Mouse (Mus musculus) kidney, embryonic 15.5 days (tissue): ENCODE data around the gene Ppp1r8. TPM values are rescaled to one million over a fixed set of nuclear protein-coding genes. Genes with fewer than 3 reads are reported as not detected.
A peak's percentile ranks its signal among the peaks of the same experiment; 100 is the strongest.
"Not testable (repeated sequence)": the region's sequence is repeated elsewhere in the genome, so short reads cannot be mapped to it uniquely, and the experiment has no call there.

Experiments used
- ATAC-seq: fragments of 200-750 bp; cut with Nextera tagmentation; replicated peaks from 2 replicates; pipeline ENCODE4 v1.8.0; 2017; ENCODE audit warnings: moderate TSS enrichment; ENCODE audit not compliant: low FRiP score
- H3K27ac ChIP-seq: fragments of 300-500 bp; sonication (generic); 2 replicates; pipeline ENCODE4 v1.5.1; 2015; ENCODE audit warnings: mild to moderate bottlenecking, inconsistent platforms
- H3K27me3 ChIP-seq: fragments of 300-500 bp; sonication (generic); 2 replicates; pipeline ENCODE4 v1.6.1; 2015; ENCODE audit warnings: inconsistent platforms
- H3K36me3 ChIP-seq: fragments of 300-500 bp; sonication (generic); 2 replicates; pipeline ENCODE4 v1.6.1; 2015; ENCODE audit warnings: inconsistent platforms
- H3K4me1 ChIP-seq: fragments of 300-500 bp; sonication (generic); 2 replicates; pipeline ENCODE4 v1.6.1; 2015; ENCODE audit warnings: inconsistent platforms
- H3K4me2 ChIP-seq: fragments of 300-500 bp; sonication (generic); 2 replicates; pipeline ENCODE4 v1.6.1; 2015; ENCODE audit warnings: moderate library complexity, mild to moderate bottlenecking, inconsistent platforms
- H3K4me3 ChIP-seq: fragments of 300-500 bp; sonication (generic); replicated peaks from 2 replicates; pipeline ENCODE4 v1.5.1; 2015; ENCODE audit warnings: mild to moderate bottlenecking, inconsistent platforms
- H3K9ac ChIP-seq: fragments of 300-500 bp; sonication (generic); 2 replicates; pipeline ENCODE4 v1.6.1; 2015; ENCODE audit warnings: mild to moderate bottlenecking, inconsistent platforms
- H3K9me3 ChIP-seq: fragments of 300-500 bp; sonication (generic); replicated peaks from 2 replicates; pipeline ENCODE4 v1.6.1; 2016; ENCODE audit warnings: inconsistent platforms
- WGBS: fragments of 180-500 bp; shearing (Covaris S2); methylation state at CpG from one replicate; pipeline ENCODE4 v1.1.7; 2015; ENCODE audit warnings: mixed read lengths; 5-methylcytosine and 5-hydroxymethylcytosine counted together
- polyA plus RNA-seq: library from polyadenylated mRNA; unstranded; fragments of >200 nt; fragmentation: Nextera tagmentation; extraction: Ambion mirVana; gene quantifications from 2 replicates; pipeline ENCODE4 v1.2.1, GENCODE M21; 2015

The Ppp1r8 gene
- polyA plus RNA-seq, 1 experiment from 2014 or later = 66.5 TPM

GRCm38 (mm10) chr4:132805146-132805545 is 37.8 kb downstream of the Ppp1r8 start:
- no peak overlapping the region for H3K27ac ChIP-seq
- ATAC-seq = no peak
- 83% methylated on average over 5 of the region's 5 CpGs for WGBS

GRCm38 (mm10) chr4:132804331-132804730 is 38.6 kb downstream of the Ppp1r8 start:
- no peak overlapping the region for H3K4me3 ChIP-seq
- no peak overlapping the region for H3K4me2 ChIP-seq
- H3K27ac ChIP-seq = no peak overlapping the region
- H3K9me3 ChIP-seq = no peaks in the 10 kb centered on the region
- ATAC-seq = no peak
- no peaks in the 10 kb centered on the region for H3K36me3 ChIP-seq
- H3K27me3 ChIP-seq = no peaks in the 10 kb centered on the region
- H3K9ac ChIP-seq = no peak overlapping the region
- WGBS = 94% methylated on average over 6 of the region's 6 CpGs
- no peaks in the 10 kb centered on the region for H3K4me1 ChIP-seq

More at GRCm38 (mm10) chr4:132805146-132805545, 37.8 kb downstream of the Ppp1r8 start:
- Histone ChIP-seq H3K4me2 (no peak overlapping the region), H3K9ac (no peak overlapping the region), H3K4me3 (no peak overlapping the region), H3K27me3 (no peaks in the 10 kb centered on the region), H3K36me3 (no peaks in the 10 kb centered on the region), H3K9me3 (no peaks in the 10 kb centered on the region), H3K4me1 (no peaks in the 10 kb centered on the region)

GRCm38 (mm10) chr4:132803876-132804275 is 39.1 kb downstream of the Ppp1r8 start:
- H3K4me1 ChIP-seq = no peaks in the 10 kb centered on the region

GRCm38 (mm10) chr4:132803212-132803611 is 39.8 kb downstream of the Ppp1r8 start:
- no peaks in the 10 kb centered on the region for H3K4me1 ChIP-seq
- H3K4me3 ChIP-seq = no peak overlapping the region
- no peak overlapping the region for H3K27ac ChIP-seq
- no peaks in the 10 kb centered on the region for H3K36me3 ChIP-seq
- no peak for ATAC-seq
- WGBS = 92% methylated on average over 5 of the region's 5 CpGs
- H3K9me3 ChIP-seq = no peaks in the 10 kb centered on the region
- no peaks in the 10 kb centered on the region for H3K27me3 ChIP-seq
- no peak overlapping the region for H3K4me2 ChIP-seq
- H3K9ac ChIP-seq = no peak overlapping the region

More at GRCm38 (mm10) chr4:132803876-132804275, 39.1 kb downstream of the Ppp1r8 start:
- H3K4me3 ChIP-seq = no peak overlapping the region
- H3K9me3 ChIP-seq = no peaks in the 10 kb centered on the region
- no peak for ATAC-seq
- H3K9ac ChIP-seq = no peak overlapping the region
- 97% methylated on average over 7 of the region's 7 CpGs for WGBS
- no peak overlapping the region for H3K4me2 ChIP-seq
- H3K27me3 ChIP-seq = no peaks in the 10 kb centered on the region
- no peaks in the 10 kb centered on the region for H3K36me3 ChIP-seq
- no peak overlapping the region for H3K27ac ChIP-seq

- H3K4me2 ChIP-seq = no peak overlapping the region
- ATAC-seq = no peak
- no peaks in the 10 kb centered on the region for H3K9me3 ChIP-seq
- H3K4me3 ChIP-seq = no peak overlapping the region
- 61% methylated on average over 16 of the region's 16 CpGs for WGBS
- H3K27me3 ChIP-seq = no peaks in the 10 kb centered on the region
- 0 out of 2 replicates have a peak overlapping the region, but pooled peaks have one; percentile 37 for H3K27ac ChIP-seq
- H3K36me3 ChIP-seq = no peaks in the 10 kb centered on the region
- no peaks in the 10 kb centered on the region for H3K4me1 ChIP-seq
- H3K9ac ChIP-seq = no peak overlapping the region
Observed at GRCm38 (mm10) chr4:132802171-132802637, 40.8 kb downstream of the Ppp1r8 start.

GRCm38 (mm10) chr4:132801176-132802077 is 41.5 kb downstream of the Ppp1r8 start:
- H3K4me2 ChIP-seq = no peak overlapping the region
- H3K27me3 ChIP-seq = peaks cover 3% of the 10 kb centered on the region
- WGBS = 90% methylated on average over 18 of the region's 18 CpGs
- no peak for ATAC-seq
- H3K36me3 ChIP-seq = no peaks in the 10 kb centered on the region
- H3K4me3 ChIP-seq = no peak overlapping the region
- no peaks in the 10 kb centered on the region for H3K9me3 ChIP-seq
- H3K9ac ChIP-seq = no peak overlapping the region
- 0 out of 2 replicates have a peak overlapping the region, but pooled peaks have one; percentile 37 for H3K27ac ChIP-seq
- H3K4me1 ChIP-seq = no peaks in the 10 kb centered on the region

- no peak for ATAC-seq
- H3K27me3 ChIP-seq = peaks cover 18% of the 10 kb centered on the region
- no peak overlapping the region for H3K4me2 ChIP-seq
- no peaks in the 10 kb centered on the region for H3K9me3 ChIP-seq
- no peak overlapping the region for H3K27ac ChIP-seq
- no peaks in the 10 kb centered on the region for H3K36me3 ChIP-seq
- H3K4me3 ChIP-seq = no peak overlapping the region
- peaks cover 12% of the 10 kb centered on the region for H3K4me1 ChIP-seq
- no peak overlapping the region for H3K9ac ChIP-seq
- 86% methylated on average over 4 of the region's 4 CpGs for WGBS
Observed at GRCm38 (mm10) chr4:132799845-132800244, 43.1 kb downstream of the Ppp1r8 start.

- H3K36me3 ChIP-seq, ATAC-seq, H3K9me3 ChIP-seq, H3K4me2 ChIP-seq, H3K27ac ChIP-seq, H3K4me3 ChIP-seq, H3K9ac ChIP-seq: not testable (repeated sequence)
- H3K4me1 ChIP-seq = peaks cover 23% of the 10 kb centered on the region
- WGBS = 91% methylated on average over 3 of the region's 3 CpGs
- peaks cover 24% of the 10 kb centered on the region for H3K27me3 ChIP-seq
Observed at GRCm38 (mm10) chr4:132798666-132799065, 44.3 kb downstream of the Ppp1r8 start.

GRCm38 (mm10) chr4:132798028-132798427 is 44.9 kb downstream of the Ppp1r8 start:
- H3K36me3 ChIP-seq = no peaks in the 10 kb centered on the region
- H3K27ac ChIP-seq = no peak overlapping the region
- WGBS = 67% methylated on average over 4 of the region's 4 CpGs
- H3K27me3 ChIP-seq = peaks cover 24% of the 10 kb centered on the region
- H3K9ac ChIP-seq = no peak overlapping the region
- peaks cover 23% of the 10 kb centered on the region for H3K4me1 ChIP-seq
- H3K9me3 ChIP-seq = no peaks in the 10 kb centered on the region
- no peak overlapping the region for H3K4me3 ChIP-seq
- ATAC-seq = no peak
- H3K4me2 ChIP-seq = no peak overlapping the region

GRCm38 (mm10) chr4:132797461-132797860 is 45.5 kb downstream of the Ppp1r8 start:
- Histone ChIP-seq H3K9me3 (no peaks in the 10 kb centered on the region), H3K27me3 (peaks cover 24% of the 10 kb centered on the region), H3K27ac (no peak overlapping the region), H3K9ac (no peak overlapping the region), H3K4me3 (no peak overlapping the region), H3K4me1 (peaks cover 23% of the 10 kb centered on the region), H3K36me3 (no peaks in the 10 kb centered on the region), H3K4me2 (no peak overlapping the region)
- no peak for ATAC-seq
- WGBS = 60% methylated on average over 1 of the region's 1 CpGs

GRCm38 (mm10) chr4:132796196-132796886 is 46.6 kb downstream of the Ppp1r8 start, which contains the start of gene Themis2:
Themis2 (minus strand) TSS chr4:132796387.
- Histone ChIP-seq H3K9ac (peak within 1 kb of the TSS; percentile 36; the same call in 1 of the 2 replicates), H3K9me3 (no peaks in the 10 kb centered on the region), H3K36me3 (no peaks in the 10 kb centered on the region), H3K27me3 (peaks cover 24% of the 10 kb centered on the region), H3K27ac (no peak within 1 kb of the TSS), H3K4me3 (peak within 1 kb of the TSS; percentile 38), H3K4me1 (peaks cover 23% of the 10 kb centered on the region), H3K4me2 (peak within 1 kb of the TSS; percentile 63)
- ATAC-seq = peak; percentile 52; the same call in 1 of the 2 replicates
- 2% methylated on average over 21 of the region's 21 CpGs for WGBS

GRCm38 (mm10) chr4:132795171-132795570 is 47.8 kb downstream of the Ppp1r8 start:
- H3K4me1 ChIP-seq = peaks cover 23% of the 10 kb centered on the region
- WGBS = 48% methylated on average over 7 of the region's 7 CpGs
- no peak overlapping the region for H3K27ac ChIP-seq
- H3K9me3 ChIP-seq = no peaks in the 10 kb centered on the region
- peak overlapping the region; percentile 38; the same call in 1 of the 2 replicates for H3K4me3 ChIP-seq
- no peak overlapping the region for H3K9ac ChIP-seq
- ATAC-seq = no peak
- no peaks in the 10 kb centered on the region for H3K36me3 ChIP-seq
- H3K4me2 ChIP-seq = peak overlapping the region; percentile 63; the same call in 1 of the 2 replicates
- peaks cover 24% of the 10 kb centered on the region for H3K27me3 ChIP-seq
